Mouse (Mus musculus): ENCODE measurements at regions not wholly inside any gene's neighbourhood (a gene's known extent, or its start where the extent isn't known, plus 50 kb on each side); places are given as distances from the start of the nearest gene placed in this dataset.

DNA sequence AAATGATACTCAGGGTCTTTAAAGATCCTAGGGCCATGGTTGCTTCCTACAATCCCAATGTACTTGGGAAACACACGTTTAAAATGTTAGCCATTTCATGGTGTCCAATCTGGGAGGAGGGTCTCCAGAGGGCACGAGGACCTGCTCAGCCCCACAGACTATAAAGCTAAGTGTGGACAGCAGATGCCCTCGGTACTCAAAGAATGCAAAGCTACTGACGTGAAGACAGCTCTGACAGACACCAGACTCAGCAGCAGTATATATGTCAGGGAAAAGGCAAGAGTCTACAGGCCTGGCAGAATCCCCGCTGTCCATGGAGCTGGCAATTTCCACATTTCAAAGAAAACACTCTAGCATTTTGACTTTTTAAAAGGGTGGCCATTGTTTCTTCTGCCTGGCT is 116.5 kb downstream of the Ngf start:
- TF ChIP-seq CTCF (conservative IDR thresholded peaks at IDR 0.05; ENCODE audit: low read length), result no peak
- TF ChIP-seq NANOG (IDR thresholded peaks at IDR 0.05; ENCODE audit: borderline replicate concordance, low read length), result no peak
